20 mouse cellular contexts compared by ENCODE assay signal in the genomic region with DNA sequence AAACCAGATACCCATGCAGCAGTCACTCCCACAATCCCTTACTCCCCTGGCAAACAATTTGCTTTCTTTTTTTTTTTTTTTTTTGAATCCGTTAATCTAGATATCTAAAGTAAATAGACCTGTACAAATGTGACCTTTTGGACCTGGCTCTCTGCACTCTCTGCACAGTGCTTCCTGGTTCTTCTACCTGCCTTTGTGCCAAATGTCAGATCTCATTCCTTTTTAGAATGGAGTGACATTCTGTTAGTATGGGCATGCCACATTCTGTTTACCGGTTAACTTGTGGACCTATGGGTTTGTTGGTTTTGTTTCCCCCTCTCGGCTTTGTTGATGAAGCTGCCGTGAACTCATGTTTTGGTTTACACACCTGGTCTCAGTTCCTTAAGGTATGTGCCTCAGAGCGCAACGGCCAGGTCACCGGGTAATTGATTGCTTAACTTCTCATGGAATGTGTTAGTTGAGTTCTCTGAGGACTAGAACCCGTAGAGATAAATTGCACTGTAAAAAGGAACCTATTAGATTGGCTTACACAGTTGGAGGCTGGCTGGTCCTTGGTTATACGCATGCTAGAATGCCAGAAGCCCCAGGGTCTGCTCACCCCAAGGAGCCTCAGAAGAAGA. TPM values are rescaled to one million over a fixed set of nuclear protein-coding genes. Genes with fewer than 3 reads are reported as not detected.
DNase-seq lines count a peak whose midpoint lies in the region; ATAC-seq and TF ChIP-seq lines count a peak whose summit lies in the region.
"Had no signal": no experiment of that assay in that cellular context is flagged by ENCODE, and none has a peak within 500 bp of the region (broad histone marks: within the 10 kb centered on the region; RNA-seq: fewer than 3 reads in every experiment).

No protein-coding gene starts in this region.

- H3K27ac ChIP-seq in kidney, adult 2 months (ENCODE audit: insufficient read depth, low read depth, low read length), result peak overlapping the region; percentile 60; the same call in 1 of the 2 replicates
- H3K27ac ChIP-seq in kidney, embryonic 16.5 days (ENCODE audit: low read length), result no peak overlapping the region; the same call in 1 of the 2 replicates
- peak overlapping the region; percentile 88 for H3K27ac ChIP-seq in intestine, embryonic 16.5 days (ENCODE audit: low read length)
- H3K27ac ChIP-seq in liver, embryonic 13.5 days, result peak overlapping the region; percentile 45
- H3K27ac ChIP-seq in stomach, embryonic 16.5 days (ENCODE audit: low read length), result peak overlapping the region; percentile 85
- H3K27ac ChIP-seq: embryonic facial prominence, embryonic 13.5 days; limb, embryonic 15.5 days; macrophage; neural tube, embryonic 12.5 days had no signal

- H3K4me1 ChIP-seq in kidney, adult 2 months (ENCODE audit: control insufficient read depth, insufficient read depth, low read length), result peaks cover 15% of the 10 kb centered on the region
- peaks cover 9% of the 10 kb centered on the region; the same call in 1 of the 2 replicates for H3K4me1 ChIP-seq in kidney, embryonic 16.5 days (ENCODE audit: insufficient read depth, low read length)
- H3K4me1 ChIP-seq in intestine, embryonic 16.5 days (ENCODE audit: control insufficient read depth, insufficient read depth, low read length), result peaks cover 20% of the 10 kb centered on the region
- peaks cover 32% of the 10 kb centered on the region for H3K4me1 ChIP-seq in liver, embryonic 13.5 days (replicated peaks)
- H3K4me1 ChIP-seq in stomach, embryonic 16.5 days (ENCODE audit: control insufficient read depth, insufficient read depth, low read length), result peaks cover 17% of the 10 kb centered on the region
- H3K4me1 ChIP-seq: limb, embryonic 15.5 days; neural tube, embryonic 12.5 days had no signal

- peak; percentile 76 for DNase-seq in kidney, adult 2 months
- DNase-seq in liver, embryonic 13.5 days, result no peak
- DNase-seq in layer of hippocampus, adult 11-12 months (ENCODE audit: low spot score), result no peak
- DNase-seq in adrenal gland, postnatal 10 days, result no peak
- DNase-seq: adrenal gland, postnatal 36 days; cerebellum, adult 2 months; gastrocnemius, postnatal 10 days; heart, adult 18-20 months; spleen, adult 18-20 months; thymus, postnatal 25 days had no signal

- no peak overlapping the region for H3K4me2 ChIP-seq in kidney, embryonic 16.5 days (replicated peaks; ENCODE audit: low read depth, low read length)
- H3K4me2 ChIP-seq in intestine, embryonic 16.5 days (ENCODE audit: low read depth, low read length), result peak overlapping the region; percentile 26; the same call in 1 of the 2 replicates
- H3K4me2 ChIP-seq in liver, embryonic 13.5 days, result no peak overlapping the region
- H3K4me2 ChIP-seq in stomach, embryonic 16.5 days (ENCODE audit: low read depth, low read length), result no peak overlapping the region
- H3K4me2 ChIP-seq: embryonic facial prominence, embryonic 13.5 days; hindbrain, embryonic 13.5 days; limb, embryonic 15.5 days; midbrain, embryonic 11.5 days; neural tube, embryonic 12.5 days had no signal

- no peak overlapping the region for H3K4me3 ChIP-seq in kidney, adult 2 months (ENCODE audit: insufficient read depth, low read depth, low read length)
- H3K4me3 ChIP-seq in kidney, embryonic 16.5 days (ENCODE audit: low read length), result no peak overlapping the region
- no peak overlapping the region for H3K4me3 ChIP-seq in intestine, embryonic 16.5 days (ENCODE audit: low read length)
- H3K4me3 ChIP-seq in liver, embryonic 13.5 days (replicated peaks), result no peak overlapping the region
- no peak overlapping the region for H3K4me3 ChIP-seq in stomach, embryonic 16.5 days (replicated peaks; ENCODE audit: low read length)
- H3K4me3 ChIP-seq: embryonic facial prominence, embryonic 13.5 days; hindbrain, embryonic 13.5 days; limb, embryonic 15.5 days; neural tube, embryonic 12.5 days had no signal

- H3K9me3 ChIP-seq in kidney, embryonic 16.5 days (ENCODE audit: low read length), result no peaks in the 10 kb centered on the region
- H3K9me3 ChIP-seq in intestine, embryonic 16.5 days (ENCODE audit: control insufficient read depth, low read length), result no peaks in the 10 kb centered on the region
- no peaks in the 10 kb centered on the region for H3K9me3 ChIP-seq in liver, embryonic 13.5 days (replicated peaks)
- no peaks in the 10 kb centered on the region for H3K9me3 ChIP-seq in stomach, embryonic 16.5 days (replicated peaks; ENCODE audit: control insufficient read depth, low read length)
- H3K9me3 ChIP-seq: embryonic facial prominence, embryonic 13.5 days; hindbrain, embryonic 13.5 days; limb, embryonic 15.5 days; neural tube, embryonic 12.5 days had no signal

- no peaks in the 10 kb centered on the region for H3K27me3 ChIP-seq in kidney, adult 2 months (replicated peaks; ENCODE audit: control insufficient read depth, insufficient read depth, low read length)
- no peaks in the 10 kb centered on the region for H3K27me3 ChIP-seq in kidney, embryonic 16.5 days (ENCODE audit: insufficient read depth, low read length)
- no peaks in the 10 kb centered on the region for H3K27me3 ChIP-seq in intestine, embryonic 16.5 days (replicated peaks; ENCODE audit: control insufficient read depth, insufficient read depth, low read length)
- no peaks in the 10 kb centered on the region for H3K27me3 ChIP-seq in liver, embryonic 13.5 days
- no peaks in the 10 kb centered on the region for H3K27me3 ChIP-seq in stomach, embryonic 16.5 days (ENCODE audit: control insufficient read depth, insufficient read depth, low read length)
- H3K27me3 ChIP-seq: embryonic facial prominence, embryonic 13.5 days; hindbrain, embryonic 13.5 days; limb, embryonic 15.5 days; neural tube, embryonic 12.5 days had no signal

- WGBS in kidney, adult 2 months, result 37% methylated on average over 9 of the region's 9 CpGs
- 61% methylated on average over 9 of the region's 9 CpGs for WGBS in kidney, embryonic 16.5 days
- 54% methylated on average over 9 of the region's 9 CpGs for WGBS in intestine, embryonic 16.5 days
- WGBS in liver, embryonic 13.5 days (ENCODE audit: insufficient replicate concordance), result 79% methylated on average over 9 of the region's 9 CpGs
- WGBS in stomach, embryonic 16.5 days, result 53% methylated on average over 9 of the region's 9 CpGs

- H3K9ac ChIP-seq in kidney, embryonic 16.5 days (replicated peaks; ENCODE audit: low read length), result no peak overlapping the region
- H3K9ac ChIP-seq in intestine, embryonic 16.5 days (ENCODE audit: low read depth, low read length), result peak overlapping the region; percentile 32
- no peak overlapping the region for H3K9ac ChIP-seq in liver, embryonic 13.5 days
- H3K9ac ChIP-seq in stomach, embryonic 16.5 days (ENCODE audit: low read length), result no peak overlapping the region
- H3K9ac ChIP-seq: embryonic facial prominence, embryonic 13.5 days; forebrain, postnatal 0 days; hindbrain, embryonic 13.5 days; limb, embryonic 15.5 days; neural tube, embryonic 12.5 days had no signal

- no peak for ATAC-seq in kidney, embryonic 16.5 days (ENCODE audit: low FRiP score, low TSS enrichment)
- peak; percentile 90 for ATAC-seq in intestine, embryonic 16.5 days
- ATAC-seq in liver, embryonic 13.5 days (ENCODE audit: low read depth), result peak; percentile 41; the same call in 1 of the 2 replicates
- ATAC-seq in stomach, embryonic 16.5 days (ENCODE audit: insufficient read depth, low FRiP score), result peak; percentile 72

- no peak for TF ChIP-seq CTCF in kidney, adult 2 months (conservative IDR thresholded peaks at IDR 0.05; ENCODE audit: insufficient read depth, insufficient read length, low read depth, low read length)

- TF ChIP-seq POLR2A in kidney, adult 2 months (IDR thresholded peaks at IDR 0.05; ENCODE audit: low read depth, low read length), result no peak

- peaks cover 1% of the 10 kb centered on the region; the same call in 1 of the 2 replicates for H3K36me3 ChIP-seq in kidney, adult 2 months (ENCODE audit: control insufficient read depth, insufficient read depth, low read length)
- H3K36me3 ChIP-seq in kidney, embryonic 16.5 days (ENCODE audit: insufficient read depth, low read length), result peaks cover 25% of the 10 kb centered on the region
- H3K36me3 ChIP-seq in intestine, embryonic 16.5 days (ENCODE audit: control insufficient read depth, insufficient read depth, low read length), result peaks cover 11% of the 10 kb centered on the region; the same call in 1 of the 2 replicates
- peaks cover 22% of the 10 kb centered on the region for H3K36me3 ChIP-seq in liver, embryonic 13.5 days
- H3K36me3 ChIP-seq in stomach, embryonic 16.5 days (ENCODE audit: control insufficient read depth, insufficient read depth, low read length), result peaks cover 13% of the 10 kb centered on the region

RNA-seq across cellular contexts. Expression of a gene that starts 52.4 kb away (rescaled TPM):
- polyA plus RNA-seq in kidney, adult 2 months (2012; rRNA removed), result 17.5 and 18.6 TPM in 2 replicates
- polyA plus RNA-seq in kidney, embryonic 16.5 days (2015; fragmentation: Nextera tagmentation; extraction: Ambion mirVana), result 44.1 and 49.3 TPM in 2 replicates
- polyA plus RNA-seq in intestine, embryonic 16.5 days (2015; fragmentation: Nextera tagmentation; extraction: Ambion mirVana), result 33.0 and 34.2 TPM in 2 replicates
- 30.0 and 35.5 TPM in 2 replicates for polyA plus RNA-seq in liver, embryonic 13.5 days (2015; fragmentation: Nextera tagmentation; extraction: Ambion mirVana)
- 34.5 and 36.1 TPM in 2 replicates for polyA plus RNA-seq in stomach, embryonic 16.5 days (2015; fragmentation: Nextera tagmentation; extraction: Ambion mirVana)
- 10 to 100 TPM; 25.0 to 39.9 TPM for total RNA-seq in adrenal gland, postnatal 10 days (2021)

RNA-seq across cellular contexts. Expression of a gene that starts 52.5 kb away (rescaled TPM):
- 15.6 and 16.3 TPM in 2 replicates for polyA plus RNA-seq in kidney, adult 2 months (2012; rRNA removed)
- 30.1 and 33.6 TPM in 2 replicates for polyA plus RNA-seq in kidney, embryonic 16.5 days (2015; fragmentation: Nextera tagmentation; extraction: Ambion mirVana)
- 18.4 and 20.2 TPM in 2 replicates for polyA plus RNA-seq in intestine, embryonic 16.5 days (2015; fragmentation: Nextera tagmentation; extraction: Ambion mirVana)
- 14.0 and 16.2 TPM in 2 replicates for polyA plus RNA-seq in liver, embryonic 13.5 days (2015; fragmentation: Nextera tagmentation; extraction: Ambion mirVana)
- polyA plus RNA-seq in stomach, embryonic 16.5 days (2015; fragmentation: Nextera tagmentation; extraction: Ambion mirVana), result 21.0 and 21.5 TPM in 2 replicates
- total RNA-seq in adrenal gland, postnatal 10 days (2021), result 10 to 100 TPM; 18.6 to 19.8 TPM
